Mouse (Mus musculus): Measurements from ENCODE around the gene Mrpl34.

Gene Mrpl34

DNA sequence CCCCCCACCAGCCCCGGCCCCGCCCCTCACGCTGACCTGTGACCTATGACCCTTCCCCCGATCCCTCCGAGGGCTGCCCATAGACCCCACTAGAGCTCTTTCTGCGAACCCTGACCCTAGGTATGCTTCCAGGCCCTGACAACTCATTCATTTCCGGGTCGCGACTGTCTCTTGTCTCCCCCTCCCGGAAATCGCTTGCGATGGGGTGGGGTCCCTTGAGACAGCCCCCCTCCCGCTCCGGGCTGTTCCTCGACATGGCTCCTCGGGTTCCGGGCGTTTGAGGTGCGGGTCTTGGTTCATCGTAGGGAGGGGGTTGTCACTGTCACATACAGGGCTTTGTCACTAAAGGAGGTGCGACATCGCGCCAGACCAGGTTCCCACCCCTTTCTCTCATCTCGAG, 4.7 kb downstream of the Mrpl34 start:
- no peak for DNase-seq (ENCODE audit: low spot score)

DNA sequence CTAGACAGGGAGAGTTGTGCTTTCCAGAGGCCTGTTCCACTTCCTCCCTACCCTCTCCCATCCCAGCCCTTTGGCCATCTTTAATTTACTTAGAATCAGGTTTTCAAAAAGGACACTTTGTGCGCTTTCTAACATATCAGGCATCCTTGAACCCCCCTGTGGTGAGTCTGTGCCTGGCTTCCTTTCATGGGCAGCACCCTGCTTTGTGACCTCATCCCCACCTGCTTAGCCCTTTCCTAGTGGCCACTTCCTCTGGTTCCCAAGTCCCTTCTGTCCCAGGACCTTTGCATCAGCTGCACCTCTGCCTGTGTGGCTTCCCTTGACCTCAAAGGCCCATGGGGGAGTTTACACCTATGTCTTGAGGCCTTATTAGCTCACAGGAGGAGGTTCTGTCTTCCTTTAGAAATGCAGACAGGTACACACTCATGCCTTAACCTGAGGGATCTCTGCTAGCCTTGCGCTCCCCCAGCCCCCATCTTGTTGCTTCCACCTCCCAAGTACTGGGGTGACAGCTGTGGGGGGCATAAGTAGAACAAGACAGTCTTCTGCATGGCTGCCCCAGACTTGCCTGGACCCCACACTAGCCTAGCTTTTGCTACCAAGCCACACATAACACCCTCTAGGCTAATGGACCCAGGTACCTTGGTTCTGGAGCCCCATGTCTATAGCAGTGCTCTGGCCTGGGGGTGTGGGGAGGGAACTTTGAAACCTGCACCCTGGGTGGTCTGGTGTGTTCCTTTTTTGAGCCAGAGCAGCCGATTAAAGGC, 5.6 kb downstream of the Mrpl34 start:
- no peak for DNase-seq (ENCODE audit: low spot score)

DNA sequence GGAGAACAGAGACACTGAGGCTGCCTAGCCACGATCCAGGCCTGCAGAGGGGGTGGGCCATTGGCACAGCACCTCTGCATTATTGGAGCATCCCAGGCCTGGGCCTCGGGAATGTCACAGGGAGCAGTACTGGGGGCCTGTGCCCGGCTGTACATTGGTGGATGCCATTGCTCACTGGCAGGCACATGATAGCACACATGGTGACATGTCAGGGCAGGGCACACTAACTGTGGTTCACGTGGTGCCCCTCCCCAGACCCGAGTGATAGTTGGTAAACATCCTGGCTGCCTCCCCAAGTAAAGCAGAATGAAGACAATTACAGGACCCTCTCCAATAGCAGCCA, 6.1 kb downstream of the Mrpl34 start:
- DNase-seq (ENCODE audit: low spot score), result no peak

DNA sequence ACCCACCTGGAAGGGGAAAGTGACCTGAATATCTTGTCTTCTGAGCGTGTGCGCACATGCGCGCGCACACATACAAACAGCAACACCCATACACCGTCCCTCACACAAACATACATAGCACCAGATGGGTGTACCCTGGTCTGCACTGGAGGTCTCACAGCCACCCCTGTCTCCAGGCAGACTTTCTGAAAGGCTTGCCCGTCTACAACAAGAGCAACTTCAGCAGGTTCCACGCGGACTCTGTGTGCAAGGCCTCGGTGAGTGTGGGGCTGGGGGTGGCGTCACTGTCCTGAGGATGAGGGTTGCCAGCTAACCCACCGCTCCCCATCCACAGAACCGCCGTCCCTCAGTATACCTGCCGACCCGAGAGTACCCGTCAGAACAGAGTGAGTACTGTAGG, 7.1 kb downstream of the Mrpl34 start:
- DNase-seq (ENCODE audit: low spot score), result no peak

DNA sequence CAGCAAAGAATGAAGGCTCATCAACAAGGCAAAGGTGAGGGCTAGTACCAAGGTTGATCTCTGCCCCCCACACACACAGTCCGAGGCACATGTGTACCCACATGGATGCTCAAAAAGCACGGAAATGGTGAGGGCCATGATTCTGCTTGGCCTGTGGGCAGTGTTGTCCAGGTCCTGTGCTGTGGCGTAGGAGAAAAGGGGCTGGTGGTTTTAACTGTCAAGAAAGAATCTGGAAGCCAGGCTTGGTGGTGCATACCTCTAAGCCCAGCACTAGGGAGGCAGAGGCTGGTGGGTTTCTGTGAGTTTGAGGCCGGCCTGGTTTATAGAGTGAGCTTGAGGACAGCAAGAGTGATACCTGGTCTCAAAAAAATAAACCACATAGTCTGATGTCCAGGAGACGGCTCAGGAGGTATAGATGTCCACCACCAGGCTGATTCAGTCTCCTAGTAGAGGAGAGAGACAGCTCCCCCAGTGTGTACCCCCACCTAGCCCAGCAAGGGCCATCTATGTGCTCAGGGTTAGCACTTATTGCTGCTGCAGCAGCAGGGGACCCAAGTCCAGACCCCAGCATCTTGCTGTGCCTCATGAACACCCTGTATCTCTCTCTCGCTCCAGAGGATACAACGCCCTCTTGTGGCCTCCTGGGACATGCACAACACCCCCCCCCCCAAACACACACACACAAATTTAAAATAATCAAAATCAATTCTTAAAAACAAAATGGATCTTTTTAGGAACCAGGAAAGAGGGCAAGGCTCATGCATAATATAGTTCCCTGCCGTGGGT, 8.0 kb downstream of the Mrpl34 start:
- no peak for DNase-seq (ENCODE audit: low spot score)

DNA sequence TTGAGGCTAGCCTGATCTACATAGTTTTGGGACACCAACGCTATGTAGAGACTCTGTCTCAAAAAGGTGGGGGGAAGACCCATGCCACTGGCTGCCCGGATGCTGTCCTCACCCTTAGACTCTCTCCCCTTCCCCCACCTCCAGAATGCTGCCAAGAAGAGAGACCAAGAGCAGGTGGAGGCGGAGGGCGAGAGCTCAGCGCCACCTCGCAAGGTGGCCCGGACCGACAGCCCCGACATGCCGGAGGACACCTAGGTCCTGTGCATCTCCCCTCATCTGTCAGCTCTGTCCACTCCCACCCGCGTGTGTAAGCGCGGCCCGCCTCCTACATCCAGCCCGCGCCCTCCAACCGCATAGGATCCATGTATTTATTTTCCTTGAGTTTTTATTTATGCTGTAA, 9.6 kb downstream of the Mrpl34 start:
- DNase-seq (ENCODE audit: low spot score), result no peak

DNA sequence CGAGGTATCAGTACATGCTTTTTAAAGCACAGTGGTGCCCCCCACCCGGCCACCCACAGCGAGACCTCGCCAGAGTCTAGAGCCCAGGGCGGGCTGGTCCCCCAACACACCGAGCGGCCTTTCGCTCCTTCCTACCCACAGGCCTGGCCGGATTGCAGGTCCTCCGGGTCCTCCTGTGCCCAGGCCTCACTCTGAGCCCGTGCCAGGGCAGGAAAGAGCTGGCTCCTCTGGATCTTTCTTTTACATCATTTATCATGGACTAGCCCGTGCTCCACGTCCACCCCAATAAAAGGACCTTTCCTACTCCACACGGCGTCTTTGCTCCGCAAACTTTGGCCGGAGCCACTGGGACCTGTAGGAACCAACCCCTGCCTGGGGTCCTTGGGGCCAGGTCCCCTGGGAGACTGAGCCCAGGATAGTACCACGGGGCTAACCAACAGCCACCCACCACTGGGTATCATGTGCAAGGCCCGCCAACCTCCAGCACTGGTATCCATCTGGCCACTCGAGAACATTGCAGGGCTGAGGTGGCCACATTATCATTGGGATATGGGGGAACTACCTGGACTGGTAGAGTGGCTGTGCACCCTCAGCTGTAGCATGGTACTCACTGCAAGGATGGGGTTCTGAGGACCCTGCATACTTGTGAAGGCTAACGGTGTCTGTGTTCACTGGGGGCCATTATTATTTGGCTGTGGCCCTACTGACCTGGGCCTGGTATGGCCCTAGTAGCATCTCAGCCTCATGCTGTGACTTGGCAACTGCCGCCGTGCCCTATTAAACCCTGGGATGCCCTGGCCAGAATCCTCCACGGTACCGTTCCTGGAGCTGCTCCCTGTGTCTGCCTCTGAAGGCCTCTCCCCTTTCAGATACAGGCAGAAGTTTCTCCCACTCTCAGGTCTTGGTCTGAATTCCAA, 10.3 kb downstream of the Mrpl34 start:
- no peak for DNase-seq (ENCODE audit: low spot score)

DNA sequence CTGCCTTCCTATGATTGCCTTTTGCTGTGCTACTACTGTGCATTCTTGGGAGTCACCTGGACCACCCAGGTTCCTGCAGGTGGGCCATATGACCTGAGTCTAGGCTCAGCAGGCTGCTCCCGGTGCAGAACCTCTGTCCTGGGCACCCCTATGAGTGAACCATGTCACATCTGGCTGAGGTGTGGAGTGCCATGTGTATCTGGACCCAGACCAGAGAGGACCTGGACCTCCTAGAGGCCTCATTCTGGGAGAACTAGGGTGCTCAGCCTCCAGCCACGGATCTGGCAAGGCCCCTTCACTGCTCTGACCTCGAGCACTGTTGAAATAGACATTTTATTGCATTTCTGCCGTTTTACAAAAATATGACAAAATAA, 10.9 kb downstream of the Mrpl34 start:
- no peak for DNase-seq (ENCODE audit: low spot score)

DNA sequence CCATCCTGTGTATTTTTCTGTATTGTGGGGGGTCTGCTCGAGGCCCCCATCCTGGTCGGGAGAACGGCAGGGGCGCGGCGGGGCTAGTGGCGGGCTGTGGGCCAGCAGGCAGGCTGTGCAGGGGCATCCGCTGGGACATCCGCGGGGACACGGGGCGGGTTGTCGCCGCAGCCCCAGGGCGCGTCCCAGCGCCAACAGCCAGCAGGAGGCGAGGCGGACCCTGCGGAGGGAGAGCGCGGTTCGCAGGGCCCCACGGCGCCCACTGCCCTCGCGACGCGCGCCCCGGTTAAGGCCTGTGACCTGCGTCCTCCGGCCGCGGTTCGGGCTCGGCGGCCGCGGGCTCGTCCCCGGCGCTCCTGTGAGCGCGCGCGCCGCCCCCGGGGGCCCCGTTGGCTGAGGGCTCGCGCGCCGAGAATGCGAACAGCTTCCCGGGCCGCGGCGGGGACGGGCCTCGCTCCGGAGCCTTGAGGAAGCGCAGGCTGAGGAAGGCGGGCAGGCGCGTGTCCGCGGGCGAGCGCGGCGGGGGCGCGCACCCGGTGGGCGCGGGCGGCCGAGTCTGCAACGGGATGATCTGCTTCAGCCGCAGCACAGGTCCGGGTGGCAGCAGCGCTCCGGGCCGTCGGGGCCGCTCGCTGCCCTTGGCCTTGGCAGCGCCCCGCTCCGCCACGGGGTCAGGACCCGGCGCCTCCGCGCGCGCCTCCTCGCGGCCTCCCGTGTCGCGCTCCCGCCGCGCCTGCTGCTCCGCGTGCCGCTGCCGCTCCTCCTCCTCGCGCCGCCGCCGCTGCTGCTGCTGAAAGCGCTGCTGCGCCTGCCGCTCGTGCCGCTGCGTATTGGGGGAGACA, 11.6 kb downstream of the Mrpl34 start:
- peak; percentile 74 for DNase-seq (ENCODE audit: low spot score)

DNA sequence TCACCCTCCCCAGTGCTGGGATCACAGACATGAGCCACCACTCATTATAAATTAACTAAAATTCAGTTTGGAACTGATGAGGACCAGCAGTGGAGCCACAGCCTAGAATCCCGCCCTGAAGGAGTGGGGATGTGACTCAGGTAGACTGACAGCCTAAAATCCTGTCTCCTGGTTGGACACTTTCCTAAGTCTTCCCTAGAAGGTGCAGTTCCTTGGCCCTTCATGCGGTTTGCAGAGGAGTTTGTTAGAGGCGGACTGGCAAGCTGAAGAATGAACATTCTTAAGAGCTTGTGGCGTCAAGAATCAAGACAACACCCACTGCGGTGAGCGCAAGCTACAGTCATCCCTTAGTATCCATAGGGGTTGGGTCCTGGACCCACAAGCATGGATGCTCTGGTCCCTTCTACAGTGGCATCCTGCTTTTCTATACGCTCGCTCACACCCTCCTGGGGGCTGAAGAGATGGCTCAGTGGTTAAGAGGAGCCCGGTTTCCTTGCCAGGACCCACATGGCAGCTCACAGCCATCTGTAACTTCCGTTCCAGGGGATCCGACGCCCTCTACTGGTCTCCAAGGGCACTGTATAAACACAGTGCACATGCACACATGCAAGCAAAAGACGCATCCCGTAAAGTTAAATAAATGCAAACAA, 12.6 kb downstream of the Mrpl34 start:
- DNase-seq (ENCODE audit: low spot score), result no peak

DNA sequence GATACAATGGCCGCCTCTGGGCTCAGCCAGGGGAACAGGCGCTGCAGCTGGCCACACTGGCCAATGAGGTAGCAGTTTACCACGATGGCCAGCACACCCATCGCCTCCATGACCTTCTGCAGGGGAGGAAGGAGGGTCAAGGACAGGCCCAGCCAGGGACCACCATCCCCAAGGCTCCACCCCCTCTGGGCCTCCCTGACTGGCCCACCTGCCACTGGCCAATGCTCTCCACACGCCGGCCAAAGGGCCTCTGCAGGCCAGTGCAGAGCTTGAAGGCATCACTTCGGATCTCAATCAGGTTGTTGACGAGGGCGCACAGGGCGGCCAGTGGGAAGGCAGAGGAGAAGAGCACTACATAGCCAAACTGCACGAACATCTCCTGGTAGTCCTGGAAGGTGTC, 14.2 kb downstream of the Mrpl34 start:
- DNase-seq (ENCODE audit: low spot score), result no peak

DNA sequence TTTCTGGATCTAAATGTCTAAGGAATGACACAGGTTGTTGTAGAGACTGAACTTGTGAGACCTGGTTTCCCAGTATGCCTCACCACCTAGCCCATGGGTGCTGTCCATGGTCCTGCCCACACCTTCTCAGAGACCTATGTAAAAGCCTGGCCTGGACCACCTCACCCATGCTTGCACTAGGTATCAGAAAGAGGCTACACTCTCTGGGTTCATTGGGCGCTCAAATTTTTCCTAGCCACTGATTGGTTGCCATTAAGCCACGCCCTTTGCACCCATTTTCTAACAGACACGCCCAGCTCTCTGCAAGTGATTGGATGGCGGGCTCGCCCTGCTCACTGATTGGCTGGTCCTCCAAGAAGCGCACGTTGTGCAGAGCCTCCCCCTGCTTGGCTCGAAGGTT, 19.2 kb downstream of the Mrpl34 start:
- DNase-seq (ENCODE audit: low spot score), result no peak

DNA sequence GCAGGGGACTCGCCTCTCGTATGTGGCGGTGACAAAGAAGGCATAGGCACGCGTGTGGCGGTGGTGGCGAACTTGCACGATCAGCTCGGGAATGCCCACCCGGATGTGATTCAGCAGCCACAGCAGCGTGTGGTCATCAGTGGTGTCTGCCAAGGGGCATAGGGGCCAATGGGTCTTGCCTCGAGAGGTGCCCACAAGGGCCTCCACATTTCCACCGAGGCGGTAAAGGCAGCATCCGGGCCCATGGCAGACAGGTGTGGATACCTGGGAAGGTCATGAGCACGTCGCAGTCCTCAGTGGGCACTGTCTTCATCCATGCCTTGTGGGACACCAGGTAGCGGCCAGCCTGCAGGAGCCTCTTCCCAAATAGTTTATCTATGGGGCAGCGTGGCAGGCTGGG, 20.0 kb downstream of the Mrpl34 start:
- no peak for DNase-seq (ENCODE audit: low spot score)

DNA sequence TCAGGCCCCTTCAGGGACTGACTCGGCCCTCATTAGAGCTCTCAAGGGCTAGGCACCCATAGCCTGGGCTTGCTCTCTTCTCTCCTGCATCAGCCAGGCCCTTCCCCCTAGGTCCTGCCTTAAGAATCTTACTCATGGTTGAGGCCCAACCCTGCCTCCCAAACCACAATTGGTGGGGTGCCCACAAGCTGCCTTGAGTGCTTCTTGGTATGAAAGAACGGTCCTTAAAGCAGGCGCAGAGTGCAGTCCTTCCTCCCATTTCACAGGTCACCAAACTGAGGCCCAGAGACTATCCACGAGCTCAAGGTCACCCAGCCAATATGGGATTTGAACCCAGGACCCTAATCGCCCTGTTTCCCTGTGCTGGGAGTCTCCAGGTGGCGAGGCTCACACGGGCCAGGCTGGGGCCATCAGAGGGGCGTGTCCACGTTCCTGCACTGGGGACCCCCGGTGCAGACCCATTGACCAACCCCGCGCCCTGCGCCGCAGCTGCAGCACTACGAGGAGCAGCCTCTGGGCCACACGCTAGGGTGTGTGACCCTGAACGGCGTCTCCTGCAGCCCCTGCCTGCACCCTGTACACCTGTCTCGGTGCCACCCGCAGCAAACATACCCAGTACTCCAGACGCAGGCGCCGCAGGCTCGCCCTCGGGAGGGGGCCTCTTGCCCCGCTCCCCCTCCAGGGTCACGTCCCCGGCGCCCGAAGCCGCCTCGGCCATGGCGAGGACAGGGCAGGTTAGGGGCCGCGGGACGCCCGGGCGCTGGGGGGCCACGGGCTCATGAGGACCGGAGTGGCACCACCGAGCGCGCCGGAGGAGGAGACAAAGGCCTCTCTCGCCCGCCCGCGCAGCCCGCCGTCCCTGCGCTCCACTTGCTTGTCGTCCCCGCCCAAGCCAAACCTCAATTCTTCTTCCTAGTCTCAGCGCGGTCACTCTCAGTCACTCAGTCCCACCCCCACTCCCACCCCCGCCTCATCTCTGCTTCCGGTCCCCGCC, 20.7 kb downstream of the Mrpl34 start, which contains the start of gene Ano8:
Ano8 (minus strand) TSS at position 822 of the 994 bp plus-strand sequence.
- DNase-seq (ENCODE audit: low spot score), result peak; percentile 81

DNA sequence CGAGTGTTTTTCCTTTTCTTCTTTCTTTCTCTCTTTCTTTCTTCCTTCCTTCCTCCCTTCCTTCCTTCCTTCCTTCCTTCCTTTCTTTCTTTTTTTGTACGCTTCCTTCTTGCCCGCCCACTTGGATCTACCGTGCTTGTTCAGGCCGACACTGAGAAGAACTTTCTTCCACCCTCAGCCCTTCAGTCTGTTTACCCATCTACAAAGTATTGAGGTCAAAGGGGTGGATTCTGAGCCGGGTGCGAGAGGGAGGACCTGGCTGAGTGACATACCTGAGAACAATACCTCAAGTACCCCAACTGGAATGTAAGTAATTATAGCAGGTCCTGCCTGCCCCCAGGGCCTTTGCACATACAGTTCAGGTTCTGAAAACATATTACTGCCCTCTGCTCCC, 21.4 kb downstream of the Mrpl34 start:
- no peak for DNase-seq (ENCODE audit: low spot score)

DNA sequence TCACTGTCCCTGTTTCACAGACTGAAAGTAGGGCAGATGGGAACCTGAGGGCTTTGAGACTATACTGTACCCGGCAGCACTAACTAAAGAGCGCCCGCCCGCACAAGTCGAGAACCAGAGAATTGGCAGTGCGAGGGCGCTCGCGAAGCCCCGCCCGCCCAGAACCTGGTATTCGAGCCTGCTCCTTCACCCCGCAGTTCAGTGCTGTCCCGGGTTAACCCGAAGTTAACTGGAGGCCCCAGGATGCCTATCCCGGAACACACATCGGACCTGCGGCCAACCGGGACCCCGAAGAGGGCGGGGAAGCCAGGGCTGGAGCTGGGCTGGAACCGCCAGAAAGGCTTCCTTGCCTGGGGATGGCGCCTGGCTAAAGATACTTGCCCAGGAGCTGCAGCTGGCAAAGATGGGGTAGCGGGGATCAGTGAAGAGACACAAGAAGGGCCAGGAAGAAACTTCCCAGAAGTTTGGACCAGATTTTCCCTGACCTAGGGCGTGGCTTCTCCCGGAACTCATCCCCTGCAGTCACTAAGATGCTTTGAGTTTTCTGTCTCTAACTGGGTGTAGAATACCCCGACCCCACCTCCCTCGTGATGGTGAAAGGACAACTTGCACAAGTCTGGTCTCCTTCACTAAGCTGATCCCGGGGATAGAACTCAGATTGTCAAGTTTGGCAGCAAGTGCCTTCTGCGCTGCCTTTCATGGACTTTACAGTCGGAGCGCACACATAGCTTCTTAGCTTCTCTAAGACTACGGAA, 23.1 kb downstream of the Mrpl34 start, which contains the start of gene Gtpbp3:
Gtpbp3 (plus strand) TSS at position 413 of the 755 bp plus-strand sequence.
- peak; percentile 61 for DNase-seq (ENCODE audit: low spot score)

DNA sequence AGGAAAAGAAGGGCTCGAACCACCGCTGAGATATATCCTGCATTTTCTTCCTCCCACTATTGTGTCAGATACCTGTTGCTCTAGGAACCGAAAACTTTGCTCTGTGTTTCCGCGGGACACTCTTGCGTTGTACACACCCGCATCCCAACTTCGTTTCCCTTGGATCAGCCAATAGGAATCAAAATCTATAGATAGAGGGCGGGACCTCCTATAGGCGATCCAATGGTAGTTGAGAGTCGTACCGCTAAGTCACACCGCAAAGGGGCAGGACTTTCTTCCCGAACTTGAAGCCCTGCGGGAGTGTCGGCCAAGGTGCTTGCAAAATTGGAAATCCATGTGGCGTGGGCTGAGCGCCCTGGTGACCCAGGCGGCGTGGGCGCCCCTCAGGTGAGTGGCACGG, 23.7 kb downstream of the Mrpl34 start:
- peak; percentile 88 for DNase-seq (ENCODE audit: low spot score)

DNA sequence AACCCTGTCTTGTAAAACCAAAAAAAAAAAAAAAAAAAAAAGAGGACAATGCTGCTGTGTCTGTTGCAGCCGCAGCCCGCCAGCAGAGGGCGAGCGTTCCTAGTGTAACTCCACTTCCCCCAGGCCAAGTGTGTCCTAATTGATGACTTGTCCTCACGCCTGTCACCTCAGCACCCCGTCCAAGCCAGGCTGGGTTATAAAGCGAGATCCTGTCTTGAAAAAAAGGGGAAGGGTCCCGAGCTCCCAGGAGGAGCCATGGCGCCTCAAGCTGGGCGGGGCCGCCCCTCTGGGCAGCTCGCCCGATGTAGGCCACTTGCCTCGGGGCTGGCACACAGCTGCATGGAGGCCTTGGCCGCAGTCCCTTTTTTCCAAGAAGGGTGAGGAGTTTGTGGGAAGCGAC, 30.3 kb downstream of the Mrpl34 start:
- peak; percentile 68 for DNase-seq (ENCODE audit: low spot score)

DNA sequence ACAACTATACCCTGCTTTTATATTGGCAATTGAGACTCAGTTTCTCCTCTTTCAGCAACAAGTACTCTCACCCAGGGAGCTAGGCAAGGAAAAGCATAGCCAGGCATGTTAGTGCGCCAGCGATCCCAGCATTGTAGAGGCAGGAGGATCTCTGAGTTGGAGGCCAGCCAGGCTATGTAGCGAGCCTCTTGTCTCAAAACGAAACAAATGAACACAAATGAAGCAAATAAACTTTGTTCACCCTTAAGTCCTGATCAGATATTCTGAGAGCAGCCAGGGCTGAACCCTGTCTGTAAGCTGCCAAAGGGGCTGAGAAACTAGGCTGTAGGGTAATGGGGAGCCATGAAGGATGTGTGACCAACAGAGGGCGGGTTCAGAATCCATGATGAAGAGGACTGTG, 31.1 kb downstream of the Mrpl34 start:
- no peak for DNase-seq (ENCODE audit: low spot score)

Data from left cerebral cortex, adult 11 months (tissue).